Mouse (Mus musculus): ENCODE measurements around the gene Il22ra1. TPM values are rescaled to one million over a fixed set of nuclear protein-coding genes. Genes with fewer than 3 reads are reported as not detected.

Gene Il22ra1
- total and polyA plus RNA-seq, 2 experiments from 2014 or later: 0.11 TPM; not detected in 1

GRCm38 (mm10) chr4:135738237-135738636 lies 10.3 kb downstream of the Il22ra1 start:
- Histone ChIP-seq H3K27me3 (ENCODE audit: insufficient read depth, low read length) (no peaks in the 10 kb centered on the region), H3K27ac (ENCODE audit: low read depth, low read length) (no peak overlapping the region), H3K4me3 (ENCODE audit: low read depth, low read length) (no peak overlapping the region), H3K4me2 (ENCODE audit: low read depth, low read length, poor library complexity, severe bottlenecking) (no peak overlapping the region), H3K9me3 (ENCODE audit: low read length) (no peaks in the 10 kb centered on the region), H3K4me1 (ENCODE audit: insufficient read depth, low read length) (no peaks in the 10 kb centered on the region), H3K36me3 (ENCODE audit: insufficient read depth, low read length) (no peaks in the 10 kb centered on the region), H3K9ac (replicated peaks; ENCODE audit: low read length, poor library complexity, severe bottlenecking) (no peak overlapping the region)
- WGBS: 59% methylated on average over 5 of the region's 5 CpGs
- TF ChIP-seq CTCF (IDR thresholded peaks at IDR 0.05): no peak
- ATAC-seq (ENCODE audit: low FRiP score): no peak
- no peak for DNase-seq (ENCODE audit: low spot score)

DNA sequence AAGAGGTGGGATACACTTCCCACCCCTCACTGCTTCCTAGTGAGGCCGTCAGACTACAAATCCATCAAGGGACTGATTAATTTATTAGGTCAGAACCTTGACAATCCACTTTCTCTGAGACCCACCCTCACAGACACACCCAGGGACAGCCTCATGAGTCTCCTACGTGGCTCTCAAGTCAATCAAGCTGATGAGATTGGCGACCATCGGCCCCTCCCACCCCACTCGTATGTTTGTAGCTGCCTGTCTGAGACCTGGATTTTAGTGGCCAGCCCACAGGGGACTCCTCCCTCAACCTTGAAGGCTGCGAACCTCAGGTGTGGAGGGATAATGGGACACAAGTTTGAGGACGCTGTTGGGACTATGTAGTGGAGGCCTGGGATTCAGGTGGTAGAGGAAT lies 11.2 kb downstream of the Il22ra1 start:
- WGBS: 74% methylated on average over 7 of the region's 7 CpGs
- DNase-seq (ENCODE audit: low spot score): no peak
- no peak overlapping the region for H3K9ac ChIP-seq (replicated peaks; ENCODE audit: low read length, poor library complexity, severe bottlenecking)
- TF ChIP-seq CTCF (IDR thresholded peaks at IDR 0.05): no peak
- no peaks in the 10 kb centered on the region for H3K4me1 ChIP-seq (ENCODE audit: insufficient read depth, low read length)
- no peak overlapping the region for H3K4me3 ChIP-seq (ENCODE audit: low read depth, low read length)
- no peaks in the 10 kb centered on the region for H3K27me3 ChIP-seq (ENCODE audit: insufficient read depth, low read length)
- no peak for ATAC-seq (ENCODE audit: low FRiP score)
- no peaks in the 10 kb centered on the region for H3K9me3 ChIP-seq (ENCODE audit: low read length)
- H3K4me2 ChIP-seq (ENCODE audit: low read depth, low read length, poor library complexity, severe bottlenecking): no peak overlapping the region
- no peaks in the 10 kb centered on the region for H3K36me3 ChIP-seq (ENCODE audit: insufficient read depth, low read length)
- H3K27ac ChIP-seq (ENCODE audit: low read depth, low read length): no peak overlapping the region

- no peak for TF ChIP-seq CTCF (IDR thresholded peaks at IDR 0.05)
- 96% methylated on average over 14 of the region's 14 CpGs for WGBS
- Histone ChIP-seq H3K4me3 (ENCODE audit: low read depth, low read length) (no peak overlapping the region), H3K9ac (replicated peaks; ENCODE audit: low read length, poor library complexity, severe bottlenecking) (no peak overlapping the region), H3K4me1 (ENCODE audit: insufficient read depth, low read length) (no peaks in the 10 kb centered on the region), H3K4me2 (ENCODE audit: low read depth, low read length, poor library complexity, severe bottlenecking) (no peak overlapping the region), H3K27me3 (ENCODE audit: insufficient read depth, low read length) (no peaks in the 10 kb centered on the region), H3K27ac (ENCODE audit: low read depth, low read length) (no peak overlapping the region), H3K36me3 (ENCODE audit: insufficient read depth, low read length) (no peaks in the 10 kb centered on the region), H3K9me3 (ENCODE audit: low read length) (no peaks in the 10 kb centered on the region)
- no peak for DNase-seq (ENCODE audit: low spot score)
- ATAC-seq (ENCODE audit: low FRiP score): no peak
Observed at GRCm38 (mm10) chr4:135739672-135740071, 11.7 kb downstream of the Il22ra1 start.

GRCm38 (mm10) chr4:135743520-135743919 lies 15.5 kb downstream of the Il22ra1 start:
- no peaks in the 10 kb centered on the region for H3K4me1 ChIP-seq (ENCODE audit: insufficient read depth, low read length)
- DNase-seq (ENCODE audit: low spot score) (no peak), ATAC-seq (ENCODE audit: low FRiP score) (no peak)
- no peak overlapping the region for H3K27ac ChIP-seq (ENCODE audit: low read depth, low read length)
- H3K9me3 ChIP-seq (ENCODE audit: low read length): no peaks in the 10 kb centered on the region
- H3K9ac ChIP-seq (replicated peaks; ENCODE audit: low read length, poor library complexity, severe bottlenecking): no peak overlapping the region
- no peak overlapping the region for H3K4me2 ChIP-seq (ENCODE audit: low read depth, low read length, poor library complexity, severe bottlenecking)
- H3K4me3 ChIP-seq (ENCODE audit: low read depth, low read length): no peak overlapping the region
- WGBS: 59% methylated on average over 6 of the region's 6 CpGs
- no peaks in the 10 kb centered on the region for H3K36me3 ChIP-seq (ENCODE audit: insufficient read depth, low read length)
- no peak for TF ChIP-seq CTCF (IDR thresholded peaks at IDR 0.05)
- no peaks in the 10 kb centered on the region for H3K27me3 ChIP-seq (ENCODE audit: insufficient read depth, low read length)

DNA sequence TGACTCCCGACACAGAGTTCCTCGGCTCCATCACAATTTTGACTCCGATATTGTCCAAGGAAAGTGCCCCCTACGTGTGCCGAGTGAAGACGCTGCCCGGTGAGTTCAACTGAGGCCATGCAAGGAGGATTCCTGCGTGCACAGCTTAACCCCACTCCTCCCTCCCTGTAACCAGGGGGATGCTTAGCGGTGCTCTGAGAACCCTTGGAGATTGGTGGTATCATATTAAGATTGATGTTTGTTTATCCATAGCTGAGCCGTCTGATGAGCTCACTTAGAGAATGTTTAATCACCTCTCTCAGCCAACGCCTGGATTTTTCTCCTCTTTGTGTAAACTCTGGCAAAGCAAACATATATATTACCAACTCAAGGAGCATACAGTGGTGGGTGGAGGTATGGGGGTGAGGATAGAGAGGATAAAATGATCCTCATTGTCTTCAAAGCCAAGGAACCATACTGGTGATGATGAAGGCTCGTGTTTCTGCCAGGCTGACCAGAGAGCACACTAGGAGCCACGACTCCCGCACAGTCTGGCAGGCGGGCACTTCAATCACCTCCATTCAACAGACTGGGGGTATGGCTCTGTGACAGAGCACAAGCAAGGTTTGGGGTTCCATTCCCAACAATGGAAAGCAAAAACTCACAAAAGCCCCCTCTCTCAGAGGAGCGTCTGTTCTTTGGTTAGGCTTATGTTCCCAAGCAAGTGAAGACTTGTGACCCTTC lies 16.9 kb downstream of the Il22ra1 start:
- Histone ChIP-seq H3K27ac (ENCODE audit: low read depth, low read length) (no peak overlapping the region), H3K4me3 (ENCODE audit: low read depth, low read length) (no peak overlapping the region), H3K9ac (replicated peaks; ENCODE audit: low read length, poor library complexity, severe bottlenecking) (no peak overlapping the region), H3K4me2 (ENCODE audit: low read depth, low read length, poor library complexity, severe bottlenecking) (no peak overlapping the region), H3K36me3 (ENCODE audit: insufficient read depth, low read length) (no peaks in the 10 kb centered on the region), H3K9me3 (ENCODE audit: low read length) (no peaks in the 10 kb centered on the region), H3K27me3 (ENCODE audit: insufficient read depth, low read length) (no peaks in the 10 kb centered on the region), H3K4me1 (ENCODE audit: insufficient read depth, low read length) (no peaks in the 10 kb centered on the region)
- no peak for TF ChIP-seq CTCF (IDR thresholded peaks at IDR 0.05)
- DNase-seq (ENCODE audit: low spot score) (no peak), ATAC-seq (ENCODE audit: low FRiP score) (no peak)
- WGBS: 64% methylated on average over 16 of the region's 16 CpGs

GRCm38 (mm10) chr4:135745613-135746012 lies 17.6 kb downstream of the Il22ra1 start:
- Histone ChIP-seq H3K4me3 (ENCODE audit: low read depth, low read length) (no peak overlapping the region), H3K36me3 (ENCODE audit: insufficient read depth, low read length) (no peaks in the 10 kb centered on the region), H3K9ac (replicated peaks; ENCODE audit: low read length, poor library complexity, severe bottlenecking) (no peak overlapping the region), H3K27me3 (ENCODE audit: insufficient read depth, low read length) (no peaks in the 10 kb centered on the region), H3K9me3 (ENCODE audit: low read length) (no peaks in the 10 kb centered on the region), H3K27ac (ENCODE audit: low read depth, low read length) (no peak overlapping the region), H3K4me2 (ENCODE audit: low read depth, low read length, poor library complexity, severe bottlenecking) (no peak overlapping the region), H3K4me1 (ENCODE audit: insufficient read depth, low read length) (no peaks in the 10 kb centered on the region)
- WGBS: 81% methylated on average over 10 of the region's 10 CpGs
- DNase-seq (ENCODE audit: low spot score) (no peak), ATAC-seq (ENCODE audit: low FRiP score) (no peak)
- no peak for TF ChIP-seq CTCF (IDR thresholded peaks at IDR 0.05)
